Mouse (Mus musculus): ENCODE measurements around the gene Sh2b1. TPM values are rescaled to one million over a fixed set of nuclear protein-coding genes. Genes with fewer than 3 reads are reported as not detected.

Sh2b1 gene
- polyA plus RNA-seq, 1 experiment from 2014 or later, result 20.0 TPM

DNA sequence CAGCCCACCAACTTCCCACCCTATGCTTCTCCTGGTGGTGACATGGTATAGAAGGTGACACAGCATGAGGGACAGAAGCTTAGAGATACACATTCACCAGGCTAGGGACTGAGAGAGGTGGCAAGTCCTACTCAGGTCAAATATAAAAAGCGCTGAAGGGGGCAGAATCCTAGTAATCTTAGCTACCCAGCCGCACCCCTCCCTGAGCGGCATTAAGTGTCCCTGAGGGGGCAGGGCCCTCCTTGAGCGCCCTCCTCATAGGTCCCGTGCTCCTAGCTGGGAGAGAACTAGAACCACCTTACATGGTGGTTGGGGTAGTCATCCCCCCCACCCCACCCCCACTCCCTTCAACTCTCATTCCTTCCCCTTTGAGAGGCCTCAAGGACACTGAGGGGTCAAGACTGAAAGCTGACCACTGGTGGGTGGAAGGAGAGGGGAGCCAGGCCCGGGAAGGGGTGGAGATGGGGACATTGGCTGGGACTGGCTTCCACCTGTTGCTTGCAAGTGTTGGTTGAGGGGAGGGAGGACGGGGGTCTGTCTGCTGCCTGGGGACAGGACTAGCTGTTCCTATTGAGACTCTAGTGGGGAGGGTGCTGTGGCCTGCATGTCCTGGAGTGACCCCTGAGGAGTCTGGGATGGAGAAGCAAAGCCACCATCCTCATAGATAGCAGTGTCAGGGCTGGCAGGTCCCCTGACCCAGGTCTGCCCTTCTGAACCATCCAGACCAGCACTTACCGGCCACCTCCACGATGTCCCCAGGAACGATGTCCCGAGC, 16.2 kb downstream of the Sh2b1 start:
- no peaks in the 10 kb centered on the region for H3K9me3 ChIP-seq (ENCODE audit: control insufficient read depth, low read length)
- H3K27me3 ChIP-seq (ENCODE audit: control insufficient read depth, insufficient read depth, low read length), result no peaks in the 10 kb centered on the region
- no peak overlapping the region for H3K9ac ChIP-seq (ENCODE audit: low read length)
- H3K4me3 ChIP-seq (ENCODE audit: low read depth, low read length), result no peak overlapping the region
- no peaks in the 10 kb centered on the region for H3K36me3 ChIP-seq (ENCODE audit: control insufficient read depth, insufficient read depth, low read length)
- H3K4me2 ChIP-seq (replicated peaks; ENCODE audit: low read depth), result no peak overlapping the region
- 85% methylated on average over 11 of the region's 11 CpGs for WGBS
- peaks cover 1% of the 10 kb centered on the region; the same call in 1 of the 2 replicates for H3K4me1 ChIP-seq (replicated peaks; ENCODE audit: control insufficient read depth, insufficient read depth)
- DNase-seq (ENCODE audit: low spot score), result no peak
- H3K27ac ChIP-seq (replicated peaks), result no peak overlapping the region
- ATAC-seq (ENCODE audit: low FRiP score, low TSS enrichment), result no peak
- no peak for TF ChIP-seq EP300 (optimal IDR thresholded peaks at IDR 0.05)
- TF ChIP-seq CTCF (IDR thresholded peaks at IDR 0.05; ENCODE audit: low read depth), result no peak

DNA sequence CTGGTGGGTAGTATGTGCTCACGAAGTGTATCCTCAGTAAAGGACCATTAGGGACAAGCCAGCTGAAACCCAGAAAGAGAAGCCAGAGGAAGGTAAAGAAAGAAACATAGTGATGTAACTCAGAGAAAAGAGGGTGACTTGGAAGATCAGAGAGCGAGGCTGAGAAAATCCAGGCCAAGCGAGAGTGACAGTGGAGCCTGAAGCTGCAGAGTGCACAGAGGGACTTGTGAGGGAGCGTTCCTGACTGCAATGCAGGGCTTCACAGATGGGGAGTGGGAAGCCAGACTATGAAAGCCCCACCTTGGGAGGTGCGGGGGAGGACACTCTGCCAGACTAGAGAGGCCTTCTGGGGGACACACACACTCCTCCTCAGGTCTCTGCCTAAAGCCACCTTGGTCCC, 17.0 kb downstream of the Sh2b1 start:
- H3K36me3 ChIP-seq (ENCODE audit: control insufficient read depth, insufficient read depth, low read length), result no peaks in the 10 kb centered on the region
- H3K27me3 ChIP-seq (ENCODE audit: control insufficient read depth, insufficient read depth, low read length), result no peaks in the 10 kb centered on the region
- no peak overlapping the region for H3K4me3 ChIP-seq (ENCODE audit: low read depth, low read length)
- H3K27ac ChIP-seq (replicated peaks), result no peak overlapping the region
- 81% methylated on average over 5 of the region's 5 CpGs for WGBS
- H3K9ac ChIP-seq (ENCODE audit: low read length), result no peak overlapping the region
- H3K9me3 ChIP-seq (ENCODE audit: control insufficient read depth, low read length), result no peaks in the 10 kb centered on the region
- no peak for DNase-seq (ENCODE audit: low spot score)
- no peak overlapping the region for H3K4me2 ChIP-seq (replicated peaks; ENCODE audit: low read depth)
- no peaks in the 10 kb centered on the region for H3K4me1 ChIP-seq (replicated peaks; ENCODE audit: control insufficient read depth, insufficient read depth)
- no peak for ATAC-seq (ENCODE audit: low FRiP score, low TSS enrichment)
- no peak for TF ChIP-seq EP300 (optimal IDR thresholded peaks at IDR 0.05)
- TF ChIP-seq CTCF (IDR thresholded peaks at IDR 0.05; ENCODE audit: low read depth), result no peak

- Histone ChIP-seq H3K4me3 (ENCODE audit: low read depth, low read length) (no peak overlapping the region), H3K4me1 (replicated peaks; ENCODE audit: control insufficient read depth, insufficient read depth) (no peaks in the 10 kb centered on the region), H3K27me3 (ENCODE audit: control insufficient read depth, insufficient read depth, low read length) (no peaks in the 10 kb centered on the region), H3K9ac (ENCODE audit: low read length) (no peak overlapping the region), H3K36me3 (ENCODE audit: control insufficient read depth, insufficient read depth, low read length) (no peaks in the 10 kb centered on the region), H3K27ac (replicated peaks) (no peak overlapping the region), H3K9me3 (ENCODE audit: control insufficient read depth, low read length) (no peaks in the 10 kb centered on the region), H3K4me2 (replicated peaks; ENCODE audit: low read depth) (no peak overlapping the region)
- 83% methylated on average over 17 of the region's 17 CpGs for WGBS
- no peak for DNase-seq (ENCODE audit: low spot score)
- ATAC-seq (ENCODE audit: low FRiP score, low TSS enrichment), result no peak
- TF ChIP-seq CTCF (IDR thresholded peaks at IDR 0.05; ENCODE audit: low read depth) (no peak), EP300 (optimal IDR thresholded peaks at IDR 0.05) (no peak)
Observed at GRCm38 (mm10) chr7:126456382-126457266, 18.6 kb downstream of the Sh2b1 start.

- WGBS, result 67% methylated on average over 2 of the region's 2 CpGs
- Histone ChIP-seq H3K4me1 (replicated peaks; ENCODE audit: control insufficient read depth, insufficient read depth) (no peaks in the 10 kb centered on the region), H3K4me2 (replicated peaks; ENCODE audit: low read depth) (no peak overlapping the region), H3K27ac (replicated peaks) (no peak overlapping the region), H3K4me3 (ENCODE audit: low read depth, low read length) (no peak overlapping the region), H3K9ac (ENCODE audit: low read length) (no peak overlapping the region), H3K27me3 (ENCODE audit: control insufficient read depth, insufficient read depth, low read length) (no peaks in the 10 kb centered on the region), H3K36me3 (ENCODE audit: control insufficient read depth, insufficient read depth, low read length) (no peaks in the 10 kb centered on the region), H3K9me3 (ENCODE audit: control insufficient read depth, low read length) (no peaks in the 10 kb centered on the region)
- no peak for DNase-seq (ENCODE audit: low spot score)
- ATAC-seq (ENCODE audit: low FRiP score, low TSS enrichment), result no peak
- TF ChIP-seq EP300 (optimal IDR thresholded peaks at IDR 0.05) (no peak), CTCF (IDR thresholded peaks at IDR 0.05; ENCODE audit: low read depth) (no peak)
Observed at GRCm38 (mm10) chr7:126455242-126455641, 20.0 kb downstream of the Sh2b1 start.

GRCm38 (mm10) chr7:126453861-126454260, 21.4 kb downstream of the Sh2b1 start:
- ATAC-seq (ENCODE audit: low FRiP score, low TSS enrichment), result no peak
- no peak for TF ChIP-seq CTCF (IDR thresholded peaks at IDR 0.05; ENCODE audit: low read depth)
- no peak for TF ChIP-seq EP300 (optimal IDR thresholded peaks at IDR 0.05)
- H3K4me3 ChIP-seq (ENCODE audit: low read depth, low read length), result no peak overlapping the region
- H3K4me2 ChIP-seq (replicated peaks; ENCODE audit: low read depth), result no peak overlapping the region
- no peaks in the 10 kb centered on the region for H3K4me1 ChIP-seq (replicated peaks; ENCODE audit: control insufficient read depth, insufficient read depth)
- H3K9me3 ChIP-seq (ENCODE audit: control insufficient read depth, low read length), result no peaks in the 10 kb centered on the region
- no peaks in the 10 kb centered on the region for H3K27me3 ChIP-seq (ENCODE audit: control insufficient read depth, insufficient read depth, low read length)
- no peak overlapping the region for H3K9ac ChIP-seq (ENCODE audit: low read length)
- H3K27ac ChIP-seq (replicated peaks), result no peak overlapping the region
- no peaks in the 10 kb centered on the region for H3K36me3 ChIP-seq (ENCODE audit: control insufficient read depth, insufficient read depth, low read length)
- no peak for DNase-seq (ENCODE audit: low spot score)
- 46% methylated on average over 7 of the region's 7 CpGs for WGBS
